Mouse (Mus musculus): ENCODE results near the gene Catsperz.

DNA sequence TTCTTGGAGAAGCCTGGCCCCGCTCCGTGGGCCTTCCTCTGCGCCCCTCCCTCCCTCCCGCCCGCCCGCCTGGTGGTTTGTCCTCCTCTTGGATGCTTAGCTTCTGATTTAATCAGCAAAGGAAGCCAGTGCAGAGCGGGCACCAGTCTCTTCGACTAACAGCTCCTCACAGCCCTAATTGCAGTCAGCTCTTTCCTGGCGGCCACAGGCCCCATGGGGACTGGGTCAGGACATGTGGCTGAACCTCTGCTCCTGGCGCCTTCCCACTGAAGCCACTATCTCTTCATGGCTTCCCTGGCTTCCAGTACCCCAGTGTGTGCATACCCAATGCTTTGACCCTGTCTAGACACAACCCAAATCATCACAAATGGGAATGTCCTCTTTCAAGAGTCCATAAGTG, 31.3 kb upstream of the Catsperz start:
- TF ChIP-seq CTCF (IDR thresholded peaks at IDR 0.05; ENCODE audit: low read depth) (no peak), EP300 (IDR thresholded peaks at IDR 0.05; ENCODE audit: low read depth) (no peak)
